Mouse (Mus musculus) bone marrow, adult 2 months (tissue): ENCODE measurements around the gene Ppp1r27.

Experiments
- CTCF ChIP-seq: fragments of 200-500 bp; IDR thresholded peaks from 2 replicates; pipeline ENCODE4 v1.5.1; 2011; ENCODE audit warnings: low read length, control low read depth; ENCODE audit not compliant: control insufficient read depth, insufficient read depth
- POLR2A ChIP-seq: fragments of 200-500 bp; IDR thresholded peaks from 2 replicates; pipeline ENCODE4 v1.6.1; 2011; ENCODE audit warnings: low read depth, mild to moderate bottlenecking, control low read depth, low read length, borderline replicate concordance; ENCODE audit not compliant: control insufficient read depth

DNA sequence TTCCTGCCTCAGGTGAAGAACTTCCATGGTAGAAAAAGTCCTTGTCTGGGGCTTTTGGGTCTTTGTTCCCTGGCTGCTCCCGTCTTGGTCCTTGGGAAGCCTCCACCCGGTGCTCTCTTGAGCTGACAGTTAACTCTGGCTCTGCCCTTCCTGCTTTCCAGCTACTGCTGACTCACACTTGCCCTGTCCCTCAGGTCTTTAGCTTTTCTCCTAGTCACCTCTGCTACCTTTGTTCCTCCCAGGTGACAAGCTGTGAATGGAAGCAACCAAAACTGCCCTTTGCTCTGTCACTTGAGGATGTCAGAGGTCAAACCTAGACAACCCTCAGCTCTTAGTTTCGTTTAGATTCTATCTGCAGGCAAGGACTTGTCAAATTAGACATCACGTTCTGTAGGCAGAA lies 41.0 kb downstream of the Ppp1r27 start:
- no peak for TF ChIP-seq CTCF
- TF ChIP-seq POLR2A: no peak
